Mouse (Mus musculus): ENCODE data around the gene Folr2.

Gene Folr2

DNA sequence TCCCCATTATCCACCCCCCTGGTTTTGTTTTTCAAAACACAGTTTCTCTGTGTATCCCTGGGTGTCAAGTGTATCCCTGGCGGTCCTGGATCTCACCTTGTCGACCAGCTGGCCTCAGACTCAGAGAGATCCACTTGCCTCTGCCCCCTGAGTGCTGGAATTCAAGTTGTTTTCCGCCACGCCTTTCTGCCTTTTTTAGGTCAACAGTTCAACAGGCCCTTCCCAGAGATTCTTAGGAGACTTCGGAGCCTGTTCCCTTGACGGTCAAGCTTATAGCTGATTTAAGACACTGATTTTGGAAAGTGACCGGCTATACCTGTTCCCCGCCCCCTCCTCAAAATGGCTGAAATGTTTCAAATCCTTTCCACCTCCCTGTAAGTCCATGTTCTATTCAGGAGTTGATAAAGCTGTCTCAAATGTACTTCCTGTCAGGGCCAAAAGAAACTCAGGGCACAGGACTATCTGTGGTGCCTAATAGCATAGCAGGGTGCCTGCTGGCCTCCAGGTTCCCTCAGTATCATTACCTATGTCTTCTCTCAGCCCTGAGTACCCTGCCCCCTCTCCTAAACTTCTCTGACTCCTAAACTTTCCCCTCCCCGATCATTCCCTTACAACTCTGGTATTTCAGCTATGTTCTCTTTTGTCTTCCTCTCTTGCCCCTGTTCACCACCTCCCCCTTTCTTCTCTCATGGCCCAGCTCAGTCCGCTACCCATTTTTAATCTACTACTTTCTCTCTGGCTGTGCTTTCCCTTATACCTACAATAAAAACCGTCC is 9.7 kb upstream of the Folr2 start:
- DNase-seq = no peak

- no peak for DNase-seq
Observed at GRCm38 (mm10) chr7:101863415-101863814, 6.4 kb upstream of the Folr2 start, which contains the start of gene Anapc15. Anapc15 (plus strand) TSS chr7:101863715.

DNA sequence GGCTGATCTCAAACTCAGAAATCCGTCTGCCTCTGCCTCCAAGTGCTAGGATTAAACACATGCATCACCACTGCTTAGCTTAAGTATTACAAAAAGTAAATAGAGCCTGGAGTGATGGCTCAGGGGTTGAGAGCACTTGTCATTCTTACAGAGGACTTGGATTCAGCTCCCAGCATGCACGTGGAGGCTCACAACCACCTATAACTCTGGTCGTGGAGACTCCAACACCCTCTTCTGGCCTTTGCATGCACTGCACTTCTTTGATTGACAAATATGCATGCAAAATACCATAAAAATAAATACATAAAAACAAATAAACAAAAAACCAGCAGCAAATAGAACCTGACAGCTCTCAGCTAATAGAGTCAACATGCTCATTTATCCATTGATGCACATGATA is 5.3 kb upstream of the Folr2 start:
- no peak for DNase-seq

DNA sequence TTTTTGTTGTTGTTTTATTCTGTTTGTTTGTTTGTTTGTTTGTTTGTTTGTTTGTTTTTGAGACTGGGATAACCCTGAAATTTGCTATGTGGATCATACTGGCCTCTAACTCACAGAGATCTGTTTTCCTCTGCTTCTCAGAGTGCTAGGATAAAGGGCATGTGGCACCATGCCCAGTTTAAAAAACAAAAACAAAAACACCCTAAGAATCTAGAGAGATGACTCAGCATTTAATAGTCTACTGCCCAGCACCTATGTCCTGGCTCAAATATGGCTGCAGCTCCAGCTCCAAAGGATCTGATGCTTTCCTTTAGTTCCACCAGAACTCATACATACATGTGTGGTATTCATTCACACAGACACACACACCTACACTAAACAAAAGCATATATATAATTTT is 4.0 kb upstream of the Folr2 start:
- no peak for DNase-seq

DNA sequence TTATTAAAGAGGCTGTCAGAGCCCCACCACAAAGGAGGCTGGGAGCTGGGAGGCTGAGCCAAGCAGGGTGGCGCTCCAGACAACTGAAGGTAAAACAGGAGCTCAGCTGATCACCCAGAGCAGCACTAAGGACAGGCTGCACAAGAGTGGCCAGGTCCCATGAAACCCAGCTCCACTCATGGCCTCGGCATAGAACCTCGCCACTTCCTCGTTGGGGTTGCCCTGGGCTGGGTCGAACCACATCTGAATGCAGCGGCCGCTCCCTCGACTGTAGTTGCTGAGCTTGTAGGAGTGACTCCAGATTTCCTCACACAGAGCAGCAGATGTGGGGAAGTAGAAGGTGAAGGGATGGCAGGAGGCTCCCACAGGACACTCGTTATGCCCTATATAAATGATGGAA is 1.4 kb upstream of the Folr2 start:
- no peak for DNase-seq

GRCm38 (mm10) chr7:101853816-101854215 is 3.2 kb downstream of the Folr2 start:
- no peak for DNase-seq

DNA sequence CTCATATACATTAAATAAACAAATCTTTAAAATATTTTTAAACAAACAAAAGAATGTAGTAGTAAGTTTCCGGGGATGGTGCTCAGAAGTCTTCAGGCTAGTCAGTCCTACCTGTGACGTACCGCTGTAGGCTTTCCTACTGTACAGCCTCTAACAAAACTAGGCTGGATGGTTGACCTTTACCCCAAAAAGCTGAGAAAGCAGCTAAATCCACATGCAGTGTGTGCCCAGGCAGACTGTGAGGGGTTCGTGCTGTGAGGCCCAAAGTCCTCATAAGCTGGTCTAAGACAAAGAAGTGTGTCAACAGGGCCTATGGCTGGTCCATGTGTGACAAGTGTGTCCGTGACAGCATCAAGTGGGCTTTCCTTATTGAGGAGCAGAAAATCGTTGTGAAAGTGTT is 4.1 kb downstream of the Folr2 start:
- no peak for DNase-seq

DNA sequence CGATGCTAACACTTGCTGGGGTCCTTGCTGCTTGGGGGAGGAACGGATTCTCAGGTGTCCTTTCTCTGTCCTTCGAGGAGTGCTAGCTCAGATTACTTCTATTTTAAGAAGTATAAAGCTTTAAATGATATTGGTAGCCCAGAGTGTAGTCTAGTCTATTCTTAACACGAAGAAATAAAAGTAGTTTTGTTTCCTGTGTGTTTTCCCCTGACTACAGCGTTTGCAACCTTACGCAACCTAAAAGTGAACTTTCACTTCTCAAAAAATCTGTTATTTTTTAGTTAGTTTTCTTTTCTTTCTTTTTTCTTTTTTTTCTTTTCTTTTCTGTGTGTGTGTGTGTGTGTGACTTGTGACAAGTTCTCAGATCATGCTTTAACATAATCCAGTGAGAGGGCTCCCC is 5.3 kb downstream of the Folr2 start:
- DNase-seq = no peak

DNA sequence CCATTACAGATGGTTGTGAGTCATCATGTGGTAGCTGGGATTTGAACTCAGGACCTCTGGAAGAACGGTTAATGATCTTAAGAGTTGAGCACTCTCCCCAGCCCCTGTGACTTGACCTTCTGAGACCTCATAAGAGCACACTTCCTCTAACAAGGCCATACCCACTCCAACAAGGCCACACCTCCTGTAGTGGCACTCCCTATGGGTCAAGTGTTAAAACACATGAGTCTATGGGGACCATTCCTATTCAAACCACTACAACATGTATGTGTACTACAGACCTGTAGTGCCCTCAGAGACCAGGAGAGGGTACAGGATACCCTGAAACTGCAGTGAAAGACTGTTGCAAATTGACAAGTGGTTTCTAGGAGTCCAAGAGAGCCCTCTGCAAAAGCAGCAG is 9.1 kb downstream of the Folr2 start:
- no peak for DNase-seq

GRCm38 (mm10) chr7:101844186-101844585 is 12.8 kb downstream of the Folr2 start:
- DNase-seq = no peak

DNA sequence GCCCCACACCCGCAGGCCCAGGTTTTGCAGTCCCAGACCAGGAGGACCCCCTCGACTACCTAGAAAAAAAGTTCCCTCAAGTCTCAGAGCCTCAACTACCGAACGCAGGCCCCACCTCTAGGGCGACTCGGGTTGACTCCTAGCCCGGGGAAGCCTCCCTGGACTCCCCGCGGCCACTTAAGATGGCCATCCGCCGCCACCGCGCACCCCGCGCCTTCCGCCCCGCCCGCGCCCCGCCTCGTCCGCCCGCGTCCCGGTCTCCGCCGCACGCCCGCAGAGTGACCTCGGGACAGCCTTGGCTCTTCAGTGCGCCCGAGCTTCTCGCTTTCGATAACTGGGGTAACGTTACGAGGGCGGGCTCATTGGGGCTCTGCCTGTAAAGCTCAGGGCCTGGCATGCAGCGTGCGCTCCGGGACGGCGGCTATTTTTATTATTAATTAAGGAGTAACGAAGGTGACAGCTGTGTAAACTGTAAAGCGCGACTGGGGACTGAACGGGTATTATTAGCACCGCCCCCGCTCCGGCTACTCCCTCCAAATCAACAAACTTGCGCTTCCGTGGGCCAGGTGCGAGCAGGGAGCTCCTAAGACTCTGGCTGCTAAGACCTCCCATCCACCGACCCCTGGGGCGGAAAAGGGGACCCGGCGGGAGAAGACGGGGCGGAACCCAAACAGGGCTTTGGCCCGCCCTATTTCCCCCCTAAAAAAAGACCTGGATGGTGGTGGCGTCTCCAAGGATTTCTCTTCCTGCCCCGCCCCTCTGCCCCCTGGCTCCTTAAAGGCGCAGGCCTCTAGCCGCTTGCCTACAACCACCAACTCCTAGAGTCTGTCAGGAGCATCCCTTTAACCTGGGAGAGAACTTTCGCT is 19.2 kb downstream of the Folr2 start, which contains the start of gene Inppl1:
Gene Inppl1 (minus strand): TSS at position 624 of the 866 bp plus-strand sequence.
- DNase-seq = peak; percentile 79

- DNase-seq = no peak
Observed at GRCm38 (mm10) chr7:101837154-101837605, 19.8 kb downstream of the Folr2 start.

DNA sequence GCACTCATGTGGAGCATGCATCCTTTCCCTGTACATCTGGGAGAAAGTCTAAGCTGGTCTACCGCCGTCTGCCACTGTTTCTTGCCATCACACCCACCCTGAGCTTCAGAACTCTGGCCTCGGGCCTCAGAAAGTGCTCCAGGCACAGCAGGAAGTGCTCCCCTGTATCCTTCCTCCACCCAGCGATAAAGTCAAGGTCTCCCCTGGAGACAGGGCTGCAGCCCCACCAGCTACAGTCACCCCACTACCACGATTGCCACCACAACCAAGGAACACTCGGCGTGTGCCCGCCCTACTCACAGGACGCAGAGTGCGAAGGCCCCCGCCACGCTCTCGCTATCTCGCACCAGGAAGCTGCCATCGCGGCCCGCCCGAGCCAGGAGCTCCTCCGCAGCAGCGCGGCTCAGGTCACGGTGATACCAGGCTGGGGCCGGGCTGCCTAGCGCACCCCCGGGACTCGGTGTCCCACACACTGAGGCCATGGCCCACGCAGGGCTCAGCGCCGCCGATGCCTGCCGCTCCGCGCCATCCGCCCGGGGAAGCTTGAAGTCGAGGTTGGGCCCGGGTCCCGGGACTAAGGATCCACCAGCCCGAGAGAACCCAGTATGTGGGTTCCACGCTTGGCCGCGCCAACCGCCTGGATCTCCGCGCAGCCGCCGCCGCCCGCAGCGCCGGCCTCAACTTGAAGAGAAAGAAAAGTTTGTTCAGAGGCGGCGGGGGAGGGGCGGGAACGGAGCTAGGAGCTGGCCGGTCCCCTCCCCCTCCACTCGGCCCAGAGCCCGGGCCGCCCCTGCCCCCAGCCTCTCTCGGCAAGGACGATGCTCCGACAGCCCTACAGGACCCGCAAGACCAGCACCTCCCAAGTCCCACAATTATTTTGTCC is 20.5 kb downstream of the Folr2 start:
- peak; percentile 29 for DNase-seq

DNA sequence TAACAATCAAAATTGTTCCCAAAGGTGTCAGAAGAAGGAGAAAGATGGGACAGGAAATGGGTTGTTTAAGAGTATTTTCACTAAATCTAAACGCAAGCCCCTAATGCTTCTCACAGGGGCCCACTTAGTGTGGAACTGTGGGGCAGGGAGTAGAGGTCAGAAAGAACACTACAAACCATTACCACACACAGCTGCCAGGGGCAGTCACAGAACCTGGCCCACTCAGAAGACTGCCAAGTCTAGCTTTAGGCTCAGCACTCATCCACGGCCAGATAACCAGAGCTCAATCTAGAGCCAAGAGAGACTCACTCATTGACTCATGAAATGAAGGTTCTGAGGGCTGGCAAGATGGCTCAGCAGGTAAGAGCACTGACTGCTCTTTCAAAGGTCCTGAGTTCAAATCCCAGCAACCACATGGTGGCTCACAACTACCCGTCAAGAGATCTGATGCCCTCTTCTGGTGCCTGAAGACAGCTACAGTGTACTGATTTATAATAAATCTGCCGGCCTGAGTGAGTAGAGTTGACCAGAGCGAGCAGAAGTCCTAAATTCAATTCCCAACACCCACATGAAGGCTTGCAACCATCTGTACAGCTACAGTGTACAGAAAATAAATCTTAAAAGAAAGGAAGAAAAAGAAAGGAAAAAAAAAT is 21.4 kb downstream of the Folr2 start:
- DNase-seq = no peak

DNA sequence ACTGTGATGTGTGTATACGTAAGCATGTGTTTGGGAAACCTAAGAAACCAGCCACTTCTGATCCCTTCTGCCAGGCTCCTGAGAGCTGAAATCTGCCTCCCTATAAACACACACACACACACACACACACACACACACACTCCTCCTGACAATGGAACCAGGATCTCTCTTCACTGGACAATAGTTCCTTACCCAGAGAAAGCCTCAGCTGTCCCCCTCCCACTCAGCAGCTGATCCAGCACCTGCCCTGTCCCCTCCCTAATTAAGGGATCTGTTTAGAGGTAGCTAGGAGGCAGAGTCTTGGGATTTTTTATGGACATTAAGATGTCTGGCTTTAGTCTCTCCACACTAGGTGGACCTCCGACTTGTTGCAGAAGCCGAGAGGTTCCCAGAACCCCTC is 22.1 kb downstream of the Folr2 start:
- no peak for DNase-seq

- DNase-seq = no peak
Observed at GRCm38 (mm10) chr7:101833916-101834584, 22.9 kb downstream of the Folr2 start.

DNA sequence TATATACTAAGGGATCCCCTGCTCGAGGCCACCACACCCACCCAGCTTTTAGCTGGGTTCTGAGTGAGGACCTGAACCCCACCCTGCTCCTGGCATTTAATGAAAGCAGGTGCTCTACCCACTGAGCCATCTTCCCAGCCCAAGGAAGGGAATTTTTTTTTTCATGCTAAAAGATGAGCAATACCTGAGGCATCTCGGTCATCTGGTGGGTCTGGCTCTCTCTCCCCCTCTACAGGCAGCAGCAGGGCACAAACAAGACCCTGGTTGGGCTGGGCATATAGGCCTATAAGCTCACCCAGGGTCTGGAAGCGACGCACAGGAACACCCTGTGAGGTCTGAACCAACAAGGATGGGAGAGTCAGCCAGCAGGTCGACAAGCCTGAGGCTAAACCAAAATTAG is 23.6 kb downstream of the Folr2 start:
- DNase-seq = no peak

- DNase-seq = no peak
Observed at GRCm38 (mm10) chr7:101832372-101832771, 24.6 kb downstream of the Folr2 start.

GRCm38 (mm10) chr7:101831437-101831836 is 25.6 kb downstream of the Folr2 start:
- DNase-seq = no peak

- DNase-seq = no peak
Observed at GRCm38 (mm10) chr7:101830373-101830772, 26.6 kb downstream of the Folr2 start.

DNA sequence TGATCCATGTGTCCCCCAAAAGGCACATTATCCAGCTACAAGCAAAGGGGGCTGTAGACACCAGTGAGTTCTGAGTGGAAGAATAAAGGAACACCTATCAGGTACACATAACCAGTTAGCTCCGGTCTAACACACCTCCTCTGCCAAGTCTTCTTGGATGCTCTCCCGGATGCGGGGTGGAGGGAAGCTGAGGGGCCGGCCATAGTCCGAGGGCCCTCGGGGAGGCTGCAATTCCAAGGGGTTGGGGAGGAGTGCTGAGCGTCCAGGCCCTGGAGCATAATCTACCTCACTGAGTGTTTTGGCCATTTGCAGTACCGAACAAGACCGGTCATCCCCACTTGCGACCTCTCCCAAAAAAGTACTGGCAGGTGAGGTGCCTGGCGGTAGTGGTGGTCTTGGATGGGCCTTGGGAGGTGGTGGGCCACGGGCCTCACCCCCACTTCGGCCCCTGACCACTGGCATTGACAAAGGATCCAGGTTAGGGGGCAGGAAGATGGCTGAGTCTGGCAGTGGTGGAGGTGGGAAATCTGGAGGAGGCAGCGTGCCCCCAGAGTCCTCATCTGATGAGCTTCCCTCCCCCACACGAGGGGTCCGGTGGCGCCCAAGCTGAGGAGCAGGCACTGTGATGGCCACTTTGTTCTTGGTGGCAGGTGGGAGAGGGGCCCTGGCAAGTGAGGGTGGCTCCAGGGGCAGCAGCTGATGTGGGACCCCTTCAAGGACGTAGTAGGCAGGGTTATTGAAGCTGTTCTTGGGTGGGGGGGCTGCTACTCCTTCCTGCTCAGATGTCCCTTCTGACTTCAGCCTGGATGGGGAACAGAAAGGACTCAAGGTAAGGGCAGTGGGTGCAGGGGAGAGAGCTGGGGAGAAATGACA is 33.0 kb downstream of the Folr2 start:
- no peak for DNase-seq
